Mouse (Mus musculus) cerebellum, postnatal 10 days (tissue): ENCODE measurements around the gene Tmem169.

Experiments
- DNase-seq, 2 experiments: peaks; one replicate each; pipeline ENCODE4 v3.0.0; 2021; ENCODE audit warnings: mixed read lengths in 2 of 2

The Tmem169 gene

GRCm38 (mm10) chr1:72286904-72287303 lies 2.7 kb downstream of the Tmem169 start:
- peak; percentile 16 to 21 for DNase-seq

- no peak for DNase-seq
Measured at GRCm38 (mm10) chr1:72287893-72288292, 3.7 kb downstream of the Tmem169 start.

GRCm38 (mm10) chr1:72288527-72289150 lies 4.5 kb downstream of the Tmem169 start:
- no peak for DNase-seq

- DNase-seq, result no peak
Measured at GRCm38 (mm10) chr1:72290896-72291295, 6.7 kb downstream of the Tmem169 start.

- DNase-seq, result no peak
Measured at GRCm38 (mm10) chr1:72291421-72291820, 7.3 kb downstream of the Tmem169 start.

GRCm38 (mm10) chr1:72291925-72292324 lies 7.8 kb downstream of the Tmem169 start:
- DNase-seq, result no peak

- DNase-seq, result no peak
Measured at GRCm38 (mm10) chr1:72293869-72294663, 9.9 kb downstream of the Tmem169 start.

- DNase-seq, result no peak
Measured at GRCm38 (mm10) chr1:72295746-72296145, 11.6 kb downstream of the Tmem169 start.

GRCm38 (mm10) chr1:72301845-72302244 lies 17.7 kb downstream of the Tmem169 start:
- DNase-seq, result no peak

- DNase-seq, result no peak
Measured at GRCm38 (mm10) chr1:72306241-72306640, 22.1 kb downstream of the Tmem169 start.

- peak; percentile 78 to 82 for DNase-seq
Measured at GRCm38 (mm10) chr1:72306679-72307181, 22.6 kb downstream of the Tmem169 start.

- peak; percentile 96 to 97 for DNase-seq
Measured at GRCm38 (mm10) chr1:72307317-72307798, 23.2 kb downstream of the Tmem169 start, which contains the start of gene Xrcc5. Gene Xrcc5, plus strand, starts transcription at chr1:72307421.

- DNase-seq, result no peak
Measured at GRCm38 (mm10) chr1:72308919-72309318, 24.8 kb downstream of the Tmem169 start.

- DNase-seq, result no peak
Measured at GRCm38 (mm10) chr1:72309744-72310424, 25.7 kb downstream of the Tmem169 start.

- no peak for DNase-seq
Measured at GRCm38 (mm10) chr1:72312701-72313398, 28.7 kb downstream of the Tmem169 start.

GRCm38 (mm10) chr1:72313399-72314039 lies 29.4 kb downstream of the Tmem169 start:
- peak in 1 of 2 experiments; percentile 85 for DNase-seq

GRCm38 (mm10) chr1:72315447-72315846 lies 31.3 kb downstream of the Tmem169 start:
- no peak for DNase-seq

- no peak for DNase-seq
Measured at GRCm38 (mm10) chr1:72316409-72316808, 32.2 kb downstream of the Tmem169 start.

- DNase-seq, result no peak
Measured at GRCm38 (mm10) chr1:72316901-72317300, 32.7 kb downstream of the Tmem169 start.

GRCm38 (mm10) chr1:72320759-72321158 lies 36.6 kb downstream of the Tmem169 start:
- DNase-seq, result no peak

GRCm38 (mm10) chr1:72323248-72323647 lies 39.1 kb downstream of the Tmem169 start:
- DNase-seq, result no peak
